In the genomic region with DNA sequence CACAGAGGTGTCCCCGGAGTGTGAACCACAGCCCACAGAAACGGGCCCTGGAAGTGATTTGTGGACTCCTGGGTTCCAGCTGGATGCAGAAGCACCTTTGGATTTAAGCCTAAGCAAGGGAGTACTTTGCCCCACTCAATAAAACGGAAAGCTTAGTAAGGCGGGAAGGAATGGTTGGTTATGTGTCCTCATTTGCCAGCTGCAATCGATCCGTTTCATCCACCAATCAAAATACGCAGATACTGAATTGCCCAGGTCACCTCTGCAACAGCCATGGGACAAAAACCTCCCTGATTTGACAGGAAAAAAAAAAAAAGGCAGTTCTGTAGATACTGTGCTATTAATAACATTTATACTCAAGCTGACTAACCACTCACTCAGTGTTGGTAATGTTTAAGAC, we compare ENCODE assay signal across 21 mouse cellular contexts. TPM values are rescaled to one million over a fixed set of nuclear protein-coding genes. Genes with fewer than 3 reads are reported as not detected.
DNase-seq lines count a peak whose midpoint lies in the region; ATAC-seq and TF ChIP-seq lines count a peak whose summit lies in the region.
"Had no signal": no experiment of that assay in that cellular context is flagged by ENCODE, and none has a peak within 500 bp of the region (broad histone marks: within the 10 kb centered on the region; RNA-seq: fewer than 3 reads in every experiment).

No protein-coding gene starts in this region.

- TF ChIP-seq POLR2A in liver, adult 2 months (IDR thresholded peaks at IDR 0.05; ENCODE audit: extremely low read depth, insufficient read depth, low read length): no peak

- H3K9ac ChIP-seq in liver, adult 2 months (ENCODE audit: low read depth, low read length): no peak overlapping the region
- no peak overlapping the region for H3K9ac ChIP-seq in liver, embryonic 11.5 days (ENCODE audit: low read depth, low read length)
- H3K9ac ChIP-seq in forebrain, embryonic 15.5 days (replicated peaks): no peak overlapping the region
- no peak overlapping the region for H3K9ac ChIP-seq in midbrain, embryonic 16.5 days (ENCODE audit: low read depth, low read length)
- H3K9ac ChIP-seq: embryonic facial prominence, embryonic 15.5 days had no signal

- no peaks in the 10 kb centered on the region for H3K9me3 ChIP-seq in liver, embryonic 11.5 days (ENCODE audit: control insufficient read depth, low read length)
- H3K9me3 ChIP-seq in forebrain, embryonic 15.5 days: no peaks in the 10 kb centered on the region
- H3K9me3 ChIP-seq in midbrain, embryonic 16.5 days (replicated peaks; ENCODE audit: control insufficient read depth, low read length, poor library complexity, severe bottlenecking): no peaks in the 10 kb centered on the region
- H3K9me3 ChIP-seq: embryonic facial prominence, embryonic 15.5 days had no signal

- peak; percentile 99 for DNase-seq in liver, adult 2 months (ENCODE audit: extremely low read depth, low read depth, low spot score)
- no peak for DNase-seq in liver, embryonic 11.5 days (ENCODE audit: low spot score)
- DNase-seq in right cerebral cortex, postnatal 36 days (ENCODE audit: low spot score in 2 of 2): no peak
- no peak for DNase-seq in right cerebral cortex, adult 18-20 months
- DNase-seq: adrenal gland, postnatal 36 days; cerebellum, postnatal 10 days; embryo, embryonic 11 days; gastrocnemius, postnatal 10 days; heart, adult 18-20 months; heart, postnatal 4 days; kidney, adult 2 months; kidney, postnatal 25 days; lung, postnatal 14 days had no signal

- no peak for ATAC-seq in liver, embryonic 11.5 days (replicated peaks; ENCODE audit: low FRiP score)
- ATAC-seq in forebrain, embryonic 15.5 days (replicated peaks): no peak
- ATAC-seq in midbrain, embryonic 16.5 days: no peak
- ATAC-seq: activated CD4-positive, CD25-positive, alpha-beta regulatory T cell, adult 4 months had no signal

- no peak for TF ChIP-seq CTCF in liver, adult 2 months (IDR thresholded peaks at IDR 0.05; ENCODE audit: low read depth, low read length)

- peaks cover 4% of the 10 kb centered on the region; the same call in 1 of the 2 replicates for H3K4me1 ChIP-seq in liver, adult 2 months (ENCODE audit: control insufficient read depth, insufficient read depth, low read length)
- H3K4me1 ChIP-seq in liver, embryonic 11.5 days (replicated peaks; ENCODE audit: control insufficient read depth, insufficient read depth, low read length): no peaks in the 10 kb centered on the region
- peaks cover 12% of the 10 kb centered on the region; the same call in 1 of the 2 replicates for H3K4me1 ChIP-seq in brown adipose tissue, adult 24 weeks (ENCODE audit: control insufficient read depth, insufficient read depth, insufficient read length, low read length)
- peaks cover 22% of the 10 kb centered on the region for H3K4me1 ChIP-seq in forebrain, embryonic 15.5 days
- peaks cover 20% of the 10 kb centered on the region for H3K4me1 ChIP-seq in midbrain, embryonic 16.5 days (ENCODE audit: control insufficient read depth, insufficient read depth, low read length)

- H3K27ac ChIP-seq in liver, adult 2 months (replicated peaks; ENCODE audit: insufficient read depth, low read depth, low read length): peak overlapping the region; percentile 62
- no peak overlapping the region for H3K27ac ChIP-seq in liver, embryonic 11.5 days (ENCODE audit: low read depth, low read length)
- peak overlapping the region; percentile 66 for H3K27ac ChIP-seq in brown adipose tissue, adult 24 weeks (replicated peaks; ENCODE audit: low read depth, low read length)
- peak overlapping the region; percentile 62 for H3K27ac ChIP-seq in forebrain, embryonic 15.5 days (replicated peaks)
- peak overlapping the region; percentile 62; the same call in 1 of the 2 replicates for H3K27ac ChIP-seq in midbrain, embryonic 16.5 days (ENCODE audit: low read length)
- H3K27ac ChIP-seq: embryonic facial prominence, embryonic 15.5 days; left cerebral cortex, adult 2 months had no signal

- H3K36me3 ChIP-seq in liver, adult 2 months (ENCODE audit: control insufficient read depth, insufficient read depth, low read length): no peaks in the 10 kb centered on the region
- H3K36me3 ChIP-seq in liver, embryonic 11.5 days (ENCODE audit: control insufficient read depth, insufficient read depth, low read length): no peaks in the 10 kb centered on the region
- H3K36me3 ChIP-seq in forebrain, embryonic 15.5 days: no peaks in the 10 kb centered on the region
- no peaks in the 10 kb centered on the region for H3K36me3 ChIP-seq in midbrain, embryonic 16.5 days (ENCODE audit: control insufficient read depth, insufficient read depth, low read length)
- H3K36me3 ChIP-seq: embryonic facial prominence, embryonic 15.5 days had no signal

- no peak overlapping the region for H3K4me3 ChIP-seq in liver, adult 2 months (ENCODE audit: insufficient read depth, low read depth, low read length)
- H3K4me3 ChIP-seq in liver, embryonic 11.5 days (ENCODE audit: low read depth, low read length): no peak overlapping the region
- no peak overlapping the region for H3K4me3 ChIP-seq in brown adipose tissue, adult 24 weeks (ENCODE audit: insufficient read depth, low read depth, low read length)
- H3K4me3 ChIP-seq in forebrain, embryonic 15.5 days: no peak overlapping the region
- H3K4me3 ChIP-seq in midbrain, embryonic 16.5 days (ENCODE audit: low read depth, low read length): no peak overlapping the region
- H3K4me3 ChIP-seq: embryonic facial prominence, embryonic 15.5 days; left cerebral cortex, adult 2 months had no signal

- no peak overlapping the region for H3K4me2 ChIP-seq in liver, embryonic 11.5 days
- H3K4me2 ChIP-seq in forebrain, embryonic 15.5 days (replicated peaks): no peak overlapping the region
- H3K4me2 ChIP-seq in midbrain, embryonic 16.5 days (ENCODE audit: low read length): no peak overlapping the region
- H3K4me2 ChIP-seq: embryonic facial prominence, embryonic 15.5 days had no signal

- WGBS in liver, adult 2 months: 21% methylated on average over 7 of the region's 7 CpGs
- 84% methylated on average over 7 of the region's 7 CpGs for WGBS in liver, embryonic 11.5 days
- 65% methylated on average over 7 of the region's 7 CpGs for WGBS in forebrain, embryonic 15.5 days
- WGBS in midbrain, embryonic 16.5 days: 78% methylated on average over 7 of the region's 7 CpGs

- no peaks in the 10 kb centered on the region for H3K79me2 ChIP-seq in liver, adult 2 months (ENCODE audit: control insufficient read depth, insufficient read depth, low read length)

- no peaks in the 10 kb centered on the region for H3K27me3 ChIP-seq in liver, adult 2 months (ENCODE audit: control insufficient read depth, insufficient read depth, low read length)
- no peaks in the 10 kb centered on the region for H3K27me3 ChIP-seq in liver, embryonic 11.5 days (replicated peaks; ENCODE audit: control insufficient read depth, insufficient read depth, low read length)
- no peaks in the 10 kb centered on the region for H3K27me3 ChIP-seq in forebrain, embryonic 15.5 days
- no peaks in the 10 kb centered on the region for H3K27me3 ChIP-seq in midbrain, embryonic 16.5 days (ENCODE audit: control insufficient read depth, insufficient read depth, low read depth, low read length)
- H3K27me3 ChIP-seq: embryonic facial prominence, embryonic 15.5 days; Patski had no signal

RNA-seq across cellular contexts. Expression of gene Diexf, which starts 47.0 kb away (rescaled TPM):
- total RNA-seq in liver, adult 2 months (2014; rRNA removed): 5.2 and 6.2 TPM in 2 replicates
- 8.0 and 11.0 TPM in 2 replicates for polyA plus RNA-seq in liver, adult 2 months (2012; rRNA removed)
- 9.3 and 10.7 TPM in 2 replicates for polyA plus RNA-seq in liver, embryonic 11.5 days (2014; fragmentation: Nextera tagmentation; extraction: Ambion mirVana)
- polyA plus RNA-seq in brown adipose tissue, adult 24 weeks (2012; ENCODE audit: insufficient read depth, insufficient read length, missing spikeins): 7.8 and 10.9 TPM in 2 replicates
- 11.2 and 11.5 TPM in 2 replicates for polyA plus RNA-seq in forebrain, embryonic 15.5 days (2015; fragmentation: Nextera tagmentation; extraction: Ambion mirVana)
- 8.9 and 9.7 TPM in 2 replicates for polyA plus RNA-seq in midbrain, embryonic 16.5 days (2015; fragmentation: Nextera tagmentation; extraction: Ambion mirVana)

RNA-seq across cellular contexts. Expression of gene Syt14, which starts 47.5 kb away (rescaled TPM):
- total RNA-seq in liver, adult 2 months (2014; rRNA removed): under 0.01 and 0.20 TPM in 2 replicates
- not detected in 2 replicates for polyA plus RNA-seq in liver, adult 2 months (2012; rRNA removed)
- polyA plus RNA-seq in liver, embryonic 11.5 days (2014; fragmentation: Nextera tagmentation; extraction: Ambion mirVana): 2.3 TPM in 2 replicates
- polyA plus RNA-seq in brown adipose tissue, adult 24 weeks (2012; ENCODE audit: insufficient read depth, insufficient read length, missing spikeins): 0.87 and 1.0 TPM in 2 replicates
- 8.5 and 8.7 TPM in 2 replicates for polyA plus RNA-seq in forebrain, embryonic 15.5 days (2015; fragmentation: Nextera tagmentation; extraction: Ambion mirVana)
- polyA plus RNA-seq in midbrain, embryonic 16.5 days (2015; fragmentation: Nextera tagmentation; extraction: Ambion mirVana): 6.9 and 8.2 TPM in 2 replicates
- total RNA-seq: megakaryocyte-erythroid progenitor cell, adult 5-6 weeks had no signal
